Mouse (Mus musculus) liver, postnatal 0 days (tissue): ENCODE data around the gene Prkag2. TPM values are rescaled to one million over a fixed set of nuclear protein-coding genes. Genes with fewer than 3 reads are reported as not detected.
"Not testable (repeated sequence)": the region's sequence is repeated elsewhere in the genome, so short reads cannot be mapped to it uniquely, and the experiment has no call there.

Experiments
- ATAC-seq: fragments of 200-750 bp; cut with Nextera tagmentation; 2 replicates; pipeline ENCODE4 v1.8.0; 2017; ENCODE audit warnings: mild to moderate bottlenecking, moderate library complexity
- DNase-seq: peaks from one replicate; pipeline ENCODE4 v3.0.0-alpha.2; 2016
- H3K27ac ChIP-seq: fragments of 300-500 bp; sonication (generic); 2 replicates; pipeline ENCODE4 v1.5.1; 2014; ENCODE audit warnings: antibody characterized with exemption, moderate library complexity, mild to moderate bottlenecking, low read depth
- H3K27me3 ChIP-seq: fragments of 300-500 bp; sonication (generic); 2 replicates; pipeline ENCODE4 v1.6.1; 2014; ENCODE audit warnings: low read length, control low read depth, mixed read lengths; ENCODE audit not compliant: insufficient read depth
- H3K36me3 ChIP-seq: fragments of 300-500 bp; sonication (generic); replicated peaks from 2 replicates; pipeline ENCODE4 v1.6.1; 2014; ENCODE audit warnings: mild to moderate bottlenecking, control low read depth, low read length, moderate library complexity, mixed read lengths; ENCODE audit not compliant: insufficient read depth
- H3K4me1 ChIP-seq: fragments of 300-500 bp; sonication (generic); 2 replicates; pipeline ENCODE4 v1.6.1; 2014; ENCODE audit warnings: antibody characterized with exemption, mild to moderate bottlenecking, control low read depth; ENCODE audit not compliant: insufficient read depth
- H3K4me2 ChIP-seq: fragments of 300-500 bp; sonication (generic); 2 replicates; pipeline ENCODE4 v1.6.1; 2014; ENCODE audit warnings: low read depth, mild to moderate bottlenecking, low read length, moderate library complexity, mixed read lengths
- H3K4me3 ChIP-seq: fragments of 300-500 bp; sonication (generic); 2 replicates; pipeline ENCODE4 v1.5.1; 2014; ENCODE audit warnings: low read depth, low read length
- H3K9ac ChIP-seq: fragments of 300-500 bp; sonication (generic); replicated peaks from 2 replicates; pipeline ENCODE4 v1.6.1; 2014; ENCODE audit warnings: mild to moderate bottlenecking, moderate library complexity
- H3K9me3 ChIP-seq: fragments of 300-500 bp; sonication (generic); 2 replicates; pipeline ENCODE4 v1.6.1; 2016; ENCODE audit warnings: mild to moderate bottlenecking, control low read depth, low read length, mixed read lengths
- CTCF ChIP-seq: sonication (generic); IDR thresholded peaks from 2 replicates; pipeline ENCODE4 v1.5.1; 2016; ENCODE audit warnings: antibody characterized with exemption, low read depth
- EP300 ChIP-seq: IDR thresholded peaks from 2 replicates; pipeline ENCODE4 v1.6.1; 2016; ENCODE audit warnings: antibody characterized with exemption, low read depth, mild to moderate bottlenecking
- WGBS: fragments of 180-500 bp; shearing (Covaris S2); extraction: QIAGEN DNeasy Blood & Tissue Kit; methylation state at CpG from one replicate; pipeline ENCODE4 v1.1.7; 2014; ENCODE audit not compliant: insufficient replicate concordance; 5-methylcytosine and 5-hydroxymethylcytosine counted together
- polyA plus RNA-seq: library from polyadenylated mRNA; unstranded; fragments of >200 nt; fragmentation: Nextera tagmentation; extraction: Ambion mirVana; gene quantifications from 2 replicates; pipeline ENCODE4 v1.2.1, GENCODE M21; 2015

Gene Prkag2
- polyA plus RNA-seq, 1 experiment from 2014 or later, result 6.8 TPM

DNA sequence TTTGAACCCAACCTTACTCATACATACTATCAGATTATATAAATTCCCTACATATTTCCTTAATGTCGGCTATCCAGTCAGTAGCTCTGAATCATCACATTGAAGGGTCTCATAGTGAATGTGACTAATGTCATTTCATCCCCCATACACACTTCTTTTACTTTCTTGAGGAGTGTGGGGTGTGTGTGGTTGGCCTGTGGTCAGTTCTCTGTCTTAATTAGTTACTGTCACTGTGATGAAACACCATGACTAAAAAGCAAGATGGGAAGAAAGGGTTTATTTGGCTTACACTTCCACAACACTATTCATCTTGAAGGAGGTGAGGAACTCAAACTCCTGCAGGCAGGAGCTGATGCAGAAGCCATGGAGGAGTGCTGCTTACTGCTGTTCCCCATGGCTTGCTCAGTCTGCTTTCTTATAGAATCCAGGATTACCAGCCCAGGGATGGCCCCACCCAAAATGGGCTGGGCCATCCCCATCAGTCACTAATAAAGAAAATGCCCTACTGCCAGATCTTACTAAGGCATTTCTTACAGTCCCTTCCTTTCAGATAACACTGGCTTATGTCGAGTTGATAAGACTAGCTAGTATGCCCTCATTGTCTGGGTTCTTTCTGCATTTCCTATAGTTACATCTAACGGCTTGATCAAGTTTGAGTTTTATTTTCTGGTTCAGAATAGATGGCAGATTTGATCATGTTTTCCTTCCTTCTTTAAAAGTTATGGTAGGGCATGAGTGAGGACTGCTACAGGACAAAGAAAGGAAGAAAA is 240.5 kb downstream of the Prkag2 start:
- Histone ChIP-seq H3K27ac (no peak overlapping the region), H3K4me3 (no peak overlapping the region), H3K9ac (no peak overlapping the region), H3K27me3 (no peaks in the 10 kb centered on the region), H3K9me3 (no peaks in the 10 kb centered on the region), H3K4me2 (no peak overlapping the region; the same call in 1 of the 2 replicates), H3K36me3 (no peaks in the 10 kb centered on the region), H3K4me1 (peaks cover 13% of the 10 kb centered on the region)
- no peak for DNase-seq
- TF ChIP-seq EP300 (no peak), CTCF (no peak)
- WGBS, result 47% methylated on average over 3 of the region's 3 CpGs
- no peak for ATAC-seq

DNA sequence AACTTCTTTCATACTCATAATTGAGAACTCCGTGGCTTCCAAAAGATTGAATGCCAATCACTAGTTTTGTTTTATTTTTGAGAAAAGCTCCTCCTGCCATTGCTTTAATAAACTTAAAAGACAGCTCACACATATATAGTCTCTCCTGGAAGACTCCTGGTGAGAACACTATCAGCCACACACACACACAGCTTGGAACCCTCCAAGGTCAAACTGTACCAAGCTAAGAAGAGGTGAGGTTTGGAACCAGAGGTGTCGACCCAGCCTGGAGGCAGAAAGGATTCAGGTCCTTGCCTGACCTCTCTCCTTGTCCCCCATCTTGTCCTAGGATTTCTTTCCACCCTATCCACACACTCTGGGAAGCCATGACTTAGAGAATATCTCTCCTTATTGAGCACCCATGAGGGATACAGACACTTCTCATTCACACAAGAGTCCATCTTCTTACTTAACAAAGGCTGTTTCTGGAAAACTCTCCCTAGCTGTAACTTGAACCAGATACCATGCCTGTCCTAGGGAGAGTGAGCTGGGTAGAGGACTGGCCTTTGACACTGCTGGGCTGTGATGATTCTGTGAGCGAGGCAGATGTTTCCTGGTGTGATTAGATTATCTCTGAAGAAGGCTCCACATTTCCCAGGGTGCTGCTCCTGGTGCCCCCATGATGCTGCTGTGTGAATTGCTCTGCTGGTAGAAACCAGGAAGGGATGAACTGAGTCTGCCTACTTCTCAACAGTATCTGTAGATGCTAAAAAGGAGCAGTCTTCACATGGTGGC is 245.4 kb downstream of the Prkag2 start:
- TF ChIP-seq CTCF (peak; percentile 28; the same call in 1 of the 2 replicates), EP300 (peak; percentile 93)
- no peaks in the 10 kb centered on the region for H3K36me3 ChIP-seq
- DNase-seq (peak; percentile 42), ATAC-seq (peak; percentile 97)
- H3K9me3 ChIP-seq, result no peaks in the 10 kb centered on the region
- H3K27ac ChIP-seq, result peak overlapping the region; percentile 57
- no peaks in the 10 kb centered on the region for H3K27me3 ChIP-seq
- WGBS, result 52% methylated on average over 3 of the region's 3 CpGs
- H3K4me3 ChIP-seq, result no peak overlapping the region
- peak overlapping the region; percentile 35 for H3K4me2 ChIP-seq
- H3K4me1 ChIP-seq, result peaks cover 17% of the 10 kb centered on the region
- 0 out of 2 replicates have a peak overlapping the region, but pooled peaks have one; percentile 21 for H3K9ac ChIP-seq

DNA sequence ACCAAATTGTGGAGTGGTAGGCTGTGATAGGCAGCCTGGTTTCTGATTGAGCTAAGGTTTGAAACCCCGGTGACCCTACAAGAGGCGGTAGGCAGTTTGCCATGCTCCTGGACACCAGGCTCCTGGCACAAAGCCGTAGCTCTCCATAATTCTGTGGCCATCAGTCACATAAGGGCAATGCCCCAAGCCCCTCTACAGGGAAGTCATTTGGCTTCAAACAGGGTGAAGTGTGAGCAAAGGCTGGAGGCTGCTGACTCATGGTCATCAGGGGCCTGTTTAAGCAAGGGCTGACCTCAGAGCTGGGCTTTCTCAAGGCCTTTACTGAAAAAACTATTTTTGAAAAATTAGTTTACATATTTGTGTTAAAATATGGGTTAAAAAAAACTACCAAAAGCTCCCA is 246.2 kb downstream of the Prkag2 start:
- DNase-seq (no peak), ATAC-seq (no peak)
- H3K9ac ChIP-seq, result no peak overlapping the region
- WGBS, result 89% methylated on average over 3 of the region's 3 CpGs
- H3K36me3 ChIP-seq, result no peaks in the 10 kb centered on the region
- H3K4me1 ChIP-seq, result peaks cover 14% of the 10 kb centered on the region
- H3K27ac ChIP-seq, result no peak overlapping the region
- H3K4me3 ChIP-seq, result no peak overlapping the region
- H3K4me2 ChIP-seq, result no peak overlapping the region
- no peaks in the 10 kb centered on the region for H3K9me3 ChIP-seq
- TF ChIP-seq EP300 (no peak), CTCF (no peak)
- H3K27me3 ChIP-seq, result no peaks in the 10 kb centered on the region

DNA sequence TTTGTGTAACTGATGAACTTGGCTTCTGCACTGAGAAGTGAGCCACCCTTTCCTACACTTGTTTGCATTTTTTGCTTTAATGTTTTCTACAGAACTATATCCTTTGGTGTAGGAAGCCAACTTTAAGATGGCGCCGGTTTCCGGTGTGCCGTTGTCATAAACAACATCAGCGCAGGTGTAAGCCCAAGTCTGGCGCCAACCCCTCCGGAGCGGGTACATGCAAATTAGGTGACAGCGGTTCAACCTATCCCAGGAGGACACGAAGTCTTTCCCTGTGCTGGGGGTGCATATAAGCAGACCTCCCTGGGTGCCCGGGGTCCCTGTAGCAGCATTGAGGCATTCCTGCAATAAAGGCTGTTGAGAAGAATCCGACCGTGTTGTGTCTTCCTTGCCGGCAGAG is 252.2 kb downstream of the Prkag2 start:
- not testable (repeated sequence) for H3K36me3 ChIP-seq, H3K4me1 ChIP-seq, DNase-seq, H3K27me3 ChIP-seq, ATAC-seq, H3K4me2 ChIP-seq, H3K4me3 ChIP-seq, H3K9me3 ChIP-seq, H3K27ac ChIP-seq, H3K9ac ChIP-seq
- 81% methylated on average over 14 of the region's 14 CpGs for WGBS

DNA sequence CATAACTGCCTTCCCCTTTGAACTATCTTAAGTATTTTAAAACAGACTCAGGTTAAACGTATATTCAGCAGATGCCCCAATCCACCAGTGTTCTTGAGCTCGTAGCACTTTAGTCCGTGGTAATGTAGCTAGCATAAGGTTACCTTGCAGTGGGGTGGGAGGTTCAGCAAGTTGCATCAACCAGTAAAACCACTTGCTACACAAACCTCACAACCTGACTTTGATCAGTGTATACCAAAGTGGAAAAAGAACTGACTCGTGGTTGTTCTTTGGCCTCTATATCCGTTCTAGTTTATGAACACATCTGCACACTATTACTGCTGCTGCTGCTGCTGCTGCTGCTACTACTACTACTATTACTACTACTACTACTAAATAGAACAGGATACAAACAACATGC is 256.6 kb downstream of the Prkag2 start:
- DNase-seq (no peak), ATAC-seq (no peak)
- H3K9me3 ChIP-seq, result no peaks in the 10 kb centered on the region
- peaks cover 32% of the 10 kb centered on the region for H3K4me1 ChIP-seq
- no peaks in the 10 kb centered on the region for H3K36me3 ChIP-seq
- H3K4me3 ChIP-seq, result no peak overlapping the region
- H3K4me2 ChIP-seq, result peak overlapping the region; percentile 85
- no peak overlapping the region for H3K9ac ChIP-seq
- no peak for TF ChIP-seq EP300
- no peak for TF ChIP-seq CTCF
- 81% methylated on average over 5 of the region's 5 CpGs for WGBS
- H3K27me3 ChIP-seq, result no peaks in the 10 kb centered on the region
- H3K27ac ChIP-seq, result no peak overlapping the region

DNA sequence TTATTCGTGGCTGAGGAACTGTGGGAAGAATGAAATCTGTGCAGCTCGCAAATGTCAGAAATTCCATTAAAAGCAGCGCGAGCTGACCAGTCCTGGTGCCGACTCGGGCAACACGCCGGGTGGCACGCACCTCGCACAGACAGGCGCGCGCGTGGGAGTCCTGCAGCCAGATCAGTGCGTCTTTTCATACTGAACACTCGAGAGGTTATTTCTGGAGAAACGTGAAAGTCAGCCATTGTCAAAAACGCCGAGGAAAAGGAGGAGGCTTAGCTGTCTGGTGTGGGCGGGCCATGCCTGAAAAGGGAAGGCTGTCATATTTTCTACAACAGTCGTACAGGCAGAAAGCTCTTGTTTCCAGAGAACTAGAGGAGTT is 257.4 kb downstream of the Prkag2 start:
- WGBS, result under 1% methylated on average over 21 of the region's 21 CpGs
- peak overlapping the region; percentile 85 for H3K4me2 ChIP-seq
- H3K36me3 ChIP-seq, result no peaks in the 10 kb centered on the region
- H3K9me3 ChIP-seq, result no peaks in the 10 kb centered on the region
- peaks cover 32% of the 10 kb centered on the region for H3K4me1 ChIP-seq
- 0 out of 2 replicates have a peak, but pooled peaks have one; percentile 10 for TF ChIP-seq EP300
- TF ChIP-seq CTCF, result no peak
- peak overlapping the region; percentile 100 for H3K27ac ChIP-seq
- peak overlapping the region; percentile 49 for H3K9ac ChIP-seq
- DNase-seq (no peak), ATAC-seq (peak; percentile 1)
- peak overlapping the region; percentile 92 for H3K4me3 ChIP-seq
- H3K27me3 ChIP-seq, result no peaks in the 10 kb centered on the region
